Mouse (Mus musculus) lung, adult 2 months (tissue): Measurements from ENCODE around the gene Edaradd.

ENCODE experiments used
- CTCF ChIP-seq: fragments of 200-500 bp; IDR thresholded peaks from 2 replicates; pipeline ENCODE4 v1.5.1; 2011; ENCODE audit warnings: mild to moderate bottlenecking, low read length, control low read depth; ENCODE audit not compliant: insufficient read depth
- POLR2A ChIP-seq: fragments of 200-500 bp; IDR thresholded peaks from 2 replicates; pipeline ENCODE4 v1.6.1; 2011; ENCODE audit warnings: low read depth, mild to moderate bottlenecking, control low read depth, low read length, borderline replicate concordance; ENCODE audit errors: extremely low read depth

DNA sequence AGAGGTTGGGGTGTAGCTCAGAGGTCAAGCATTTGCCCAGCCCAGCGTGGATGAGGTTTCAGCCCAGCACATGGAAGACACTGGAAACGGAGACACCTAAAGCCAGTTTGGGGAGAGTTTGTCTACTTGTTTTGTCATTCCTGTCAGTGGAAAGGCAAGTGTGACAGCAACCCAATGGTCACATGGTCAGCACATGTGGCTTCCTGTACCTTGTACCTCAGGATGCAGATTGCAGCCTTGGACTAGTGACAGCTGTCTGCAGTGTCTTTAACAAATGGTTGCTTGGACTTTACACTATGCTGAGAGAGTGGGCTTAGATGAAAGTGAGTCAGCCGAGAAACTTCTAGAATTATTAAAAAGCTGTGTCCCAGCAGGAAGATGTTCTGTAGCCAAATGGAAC lies 14.4 kb upstream of the Edaradd start:
- TF ChIP-seq POLR2A = no peak
- TF ChIP-seq CTCF = no peak
